Mouse (Mus musculus) adipocyte (in vitro differentiated cells): ENCODE measurements around the gene Oxa1l.
A peak's percentile ranks its signal among the peaks of the same experiment; 100 is the strongest.

Experiments
- DNase-seq: peaks from one replicate; pipeline ENCODE4 v3.0.0-alpha.2; 2016; ENCODE audit warnings: low spot score

Gene Oxa1l

DNA sequence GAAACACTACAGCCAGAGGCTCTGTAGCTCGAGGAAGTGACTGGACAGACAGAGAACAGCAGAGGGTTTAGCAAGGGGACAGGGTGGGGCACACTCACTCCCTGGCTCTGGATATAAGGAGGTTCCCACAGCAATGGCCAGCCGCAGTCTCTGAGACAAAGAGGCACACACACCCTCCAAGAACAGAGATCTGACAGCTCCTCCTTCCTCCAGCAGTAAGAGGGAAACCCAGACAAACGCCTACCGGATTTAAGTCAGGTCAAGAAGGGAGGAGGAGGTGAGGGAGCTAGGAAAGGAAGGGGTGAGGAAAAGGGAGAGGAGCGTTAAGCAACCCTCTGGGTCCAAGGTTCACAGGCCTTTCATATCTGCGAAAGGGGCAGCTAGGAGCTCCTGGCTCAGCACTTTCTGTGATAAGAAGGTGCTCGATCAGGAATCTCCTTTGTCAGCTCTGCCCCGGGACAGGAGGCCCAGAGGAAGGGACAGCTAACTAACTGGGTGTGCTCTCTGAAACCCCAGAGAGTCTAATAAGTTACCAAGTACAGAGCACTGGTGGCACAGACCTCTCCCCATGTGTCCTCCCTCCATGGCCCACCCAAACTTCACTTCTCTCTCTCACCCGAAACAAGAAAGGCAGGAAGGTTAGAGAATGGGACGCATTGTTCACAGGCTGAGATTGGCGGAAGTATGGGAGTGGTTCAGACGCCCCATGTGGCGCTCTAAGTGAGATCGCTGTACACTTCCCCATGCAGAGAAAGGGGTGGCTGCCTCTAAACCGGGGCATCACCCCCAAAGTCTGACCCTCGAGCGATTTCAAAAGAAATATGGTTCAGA, 49.6 kb downstream of the Oxa1l start:
- peak; percentile 38 for DNase-seq

DNA sequence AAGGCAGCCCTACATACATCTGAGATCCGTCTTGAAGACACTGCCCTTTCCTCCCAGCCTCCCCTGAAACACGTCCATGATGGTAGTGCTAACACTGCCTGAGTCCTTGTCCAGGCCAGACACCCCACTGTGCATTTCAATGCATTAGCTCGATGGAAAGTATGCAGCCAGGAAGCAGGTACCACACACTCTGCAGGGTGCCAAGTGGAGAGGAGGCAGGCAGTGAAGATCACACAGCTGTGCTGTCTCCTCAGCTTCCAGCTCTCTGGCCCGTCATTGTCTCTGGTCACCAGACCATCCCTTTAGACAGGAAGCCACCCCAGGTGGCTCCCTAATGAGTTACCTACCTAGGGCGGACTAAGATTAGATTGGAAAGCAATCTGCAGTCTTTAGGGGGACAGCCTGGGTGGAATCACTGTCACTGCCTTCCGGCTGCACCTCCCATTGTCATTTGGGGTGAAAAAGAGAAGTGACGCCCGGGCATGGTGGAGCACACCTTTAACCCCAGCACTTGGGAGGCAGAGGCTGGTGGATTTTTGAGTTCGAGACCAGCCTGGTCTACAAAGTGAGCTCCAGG, 51.5 kb downstream of the Oxa1l start:
- DNase-seq, result no peak

DNA sequence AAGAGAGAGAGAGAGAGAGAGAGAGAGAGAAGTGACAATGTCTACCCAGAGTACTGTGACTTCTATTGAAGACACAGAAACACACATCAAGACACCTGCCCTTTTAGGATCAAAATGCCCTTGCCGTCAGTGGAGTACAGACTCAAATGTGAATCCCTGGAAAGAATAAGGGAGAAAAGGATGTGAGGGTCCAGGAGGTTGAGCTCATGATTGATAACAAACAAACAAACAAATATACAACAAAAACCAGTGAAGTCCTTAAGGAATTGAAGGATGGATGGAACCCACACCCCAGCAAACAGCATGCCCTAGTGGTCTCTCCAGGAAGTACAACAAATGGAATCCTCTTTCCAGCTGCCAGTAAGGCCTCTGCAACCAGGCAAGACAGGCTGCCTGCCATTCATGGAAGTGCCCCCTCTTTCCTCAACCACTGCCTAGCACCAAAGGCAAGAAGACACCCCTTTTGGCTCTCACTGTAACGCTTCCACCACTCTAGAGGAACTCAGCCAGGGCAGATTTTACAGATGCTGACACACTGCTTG, 52.1 kb downstream of the Oxa1l start:
- DNase-seq, result peak; percentile 78

DNA sequence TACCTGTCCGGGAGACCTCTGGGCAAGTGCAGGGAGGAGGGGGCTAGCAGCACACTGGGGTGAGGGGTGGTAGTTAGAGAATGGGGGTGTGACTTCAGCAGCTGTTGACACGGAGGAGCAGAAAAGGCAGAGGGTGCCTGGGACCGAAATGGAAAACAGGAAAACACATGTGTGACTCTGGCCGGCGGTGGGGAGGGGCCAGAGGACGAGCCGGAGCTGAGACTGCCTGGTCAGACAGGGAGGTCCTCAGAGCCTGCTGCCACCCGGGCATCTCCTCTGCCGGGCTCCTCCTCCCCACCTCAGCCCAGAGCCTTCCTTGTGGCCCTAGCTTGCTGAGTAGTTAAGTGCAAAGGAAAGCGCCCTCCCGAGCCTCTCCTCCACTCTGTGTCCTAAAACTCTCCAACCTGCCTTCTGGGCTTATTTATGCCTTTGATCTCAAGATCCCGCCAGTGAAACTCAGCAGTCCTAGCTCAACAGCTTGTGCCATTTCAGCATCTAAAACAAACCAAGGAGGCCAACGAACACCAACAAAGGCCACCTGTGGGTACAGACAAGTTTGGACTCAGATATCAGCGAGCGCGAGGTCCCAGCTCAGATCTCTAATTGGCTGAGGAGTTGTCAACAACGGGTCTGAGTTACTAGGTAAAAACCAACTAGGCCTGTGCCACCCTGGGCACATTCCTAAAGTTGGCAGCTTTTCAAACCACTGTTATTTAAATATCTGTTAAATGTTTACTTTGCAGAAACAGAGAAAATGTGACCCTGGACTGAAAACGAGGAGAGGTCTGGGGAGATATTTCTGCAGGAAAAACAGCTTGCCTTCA, 53.5 kb downstream of the Oxa1l start:
- DNase-seq, result no peak

DNA sequence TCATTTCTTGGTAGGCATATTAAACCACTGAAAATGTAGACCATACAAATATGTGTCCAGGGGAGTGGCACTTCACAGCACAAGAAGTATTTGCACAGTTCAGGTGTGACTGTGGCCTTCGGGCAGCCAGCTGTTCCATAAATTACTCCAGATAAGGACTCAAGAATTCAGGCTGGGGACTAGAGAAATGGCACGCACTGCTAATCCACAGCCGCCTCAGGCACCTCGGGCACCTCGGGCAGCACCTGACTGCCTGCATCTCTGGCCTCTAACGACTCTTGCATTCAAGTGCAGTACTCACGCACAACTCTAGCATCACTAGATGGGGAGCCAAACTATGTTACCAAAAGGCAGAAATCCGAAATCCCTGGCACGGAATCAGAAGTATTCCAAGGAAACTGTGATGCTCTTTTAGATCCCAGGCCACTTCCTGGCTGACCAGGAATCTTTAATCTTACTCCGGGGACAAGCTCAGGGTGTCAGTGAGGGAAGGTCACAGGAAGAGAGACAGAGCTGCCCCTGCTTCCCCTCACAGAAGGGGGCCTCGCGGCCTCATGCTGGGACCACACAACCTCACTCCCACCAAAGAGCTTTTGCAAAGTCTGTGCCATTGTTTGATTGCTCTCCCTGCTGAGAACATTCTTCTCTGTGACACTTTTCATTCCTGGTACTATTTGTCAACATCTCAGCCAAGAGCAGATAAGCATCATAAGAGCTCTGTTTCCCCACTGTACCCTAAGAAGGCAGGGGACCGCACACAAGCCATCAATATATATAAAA, 54.8 kb downstream of the Oxa1l start:
- no peak for DNase-seq

DNA sequence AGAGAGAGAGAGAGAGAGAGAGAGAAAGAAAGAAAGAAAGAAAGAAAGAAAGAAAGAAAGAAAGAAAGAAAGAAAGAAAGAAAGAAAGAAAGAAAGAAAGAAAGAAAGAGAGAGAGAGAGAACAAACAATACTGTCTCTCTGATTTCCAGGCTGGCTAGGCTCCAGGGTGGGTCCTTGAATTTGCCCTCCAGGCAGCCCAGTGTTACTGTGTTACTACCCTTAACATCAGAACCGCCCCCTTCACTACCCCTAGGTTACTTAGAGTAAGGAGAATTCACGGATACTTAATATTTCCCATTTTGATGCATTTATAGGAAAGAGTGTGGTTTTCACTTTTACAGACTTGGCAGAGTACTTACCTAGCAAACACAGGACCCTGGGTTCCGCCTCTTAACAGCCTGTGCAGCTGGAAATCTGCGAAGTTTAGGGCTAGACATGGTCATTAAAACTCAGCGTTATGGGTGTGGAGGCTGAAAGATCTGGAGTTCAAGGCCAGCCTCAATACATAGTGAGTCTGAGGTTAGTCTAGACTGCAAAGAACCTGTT, 55.7 kb downstream of the Oxa1l start:
- no peak for DNase-seq

DNA sequence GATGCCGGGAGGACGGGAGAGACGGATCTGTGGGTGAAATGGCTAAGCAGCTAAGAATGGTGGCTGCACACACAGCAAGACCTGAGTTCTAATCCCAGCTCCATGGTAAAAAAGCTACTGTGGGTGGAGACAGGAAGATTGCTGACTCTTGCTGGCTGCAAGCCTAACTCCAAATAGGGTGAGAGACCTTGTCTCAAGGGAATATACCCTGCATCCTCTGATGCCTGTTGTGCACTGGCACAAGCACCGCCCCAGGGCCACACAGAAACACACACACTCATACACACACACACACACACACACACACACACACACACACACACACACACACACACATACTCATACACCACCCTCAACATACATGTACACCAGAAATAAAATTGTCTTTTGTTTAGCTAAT, 56.2 kb downstream of the Oxa1l start:
- no peak for DNase-seq

DNA sequence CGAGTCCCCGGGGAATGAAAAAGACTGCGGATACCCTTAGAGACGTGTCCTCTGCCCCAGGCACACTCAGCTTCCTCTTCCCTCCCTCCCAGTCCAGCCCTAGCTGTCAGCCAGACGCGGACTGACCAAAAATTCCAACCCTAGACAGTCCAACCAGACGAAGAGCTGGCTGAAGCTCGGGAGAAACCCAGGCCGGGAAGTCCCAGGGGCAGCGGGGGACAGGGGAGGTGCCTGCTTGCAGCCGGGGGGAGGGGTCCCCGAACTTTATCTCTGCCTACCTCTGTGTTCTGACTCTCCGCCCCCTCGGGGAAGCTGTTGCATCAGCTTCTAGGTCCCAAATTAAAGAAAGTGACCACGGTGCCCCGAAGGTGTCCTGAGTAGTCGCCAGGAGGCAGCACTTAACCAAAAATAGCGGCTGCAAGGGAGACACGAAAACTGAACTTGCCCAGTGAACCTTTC, 57.0 kb downstream of the Oxa1l start, which contains the start of gene Slc7a7:
Slc7a7 (minus strand) TSS at position 158 of the 459 bp plus-strand sequence.
- no peak for DNase-seq
